Mouse (Mus musculus) kidney, adult 2 months (tissue): ENCODE measurements around the gene Zcchc2.

Experiments
- CTCF ChIP-seq: fragments of 200-500 bp; conservative IDR thresholded peaks from 2 replicates; pipeline ENCODE4 v1.5.1; 2011; ENCODE audit warnings: low read depth, mild to moderate bottlenecking, control low read depth, low read length, moderate library complexity, mixed read lengths; ENCODE audit not compliant: insufficient read depth, insufficient read length
- POLR2A ChIP-seq: fragments of 200-500 bp; IDR thresholded peaks from one replicate; pipeline ENCODE4 v1.6.1; 2011; ENCODE audit warnings: low read depth, low read length, control low read depth

DNA sequence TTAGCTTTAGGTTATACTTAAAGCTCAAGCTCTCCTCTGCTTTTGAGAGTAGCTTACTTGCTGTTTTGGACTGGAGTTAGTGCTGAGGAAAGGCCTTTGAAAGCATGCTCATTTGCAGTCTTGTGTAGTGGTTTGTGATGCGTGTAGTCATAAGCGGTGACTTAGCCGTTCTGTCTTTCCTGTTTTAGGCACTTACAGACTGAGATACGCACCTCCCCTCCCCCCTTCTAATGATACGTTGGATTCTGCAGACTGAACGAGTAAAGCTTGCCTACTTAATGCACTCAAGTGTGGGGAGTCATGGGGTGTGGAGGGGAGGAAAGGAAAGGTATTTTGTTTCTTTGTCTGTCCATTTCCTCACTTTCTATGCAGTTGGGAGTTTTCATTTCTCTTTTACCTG, 41.7 kb downstream of the Zcchc2 start:
- no peak for TF ChIP-seq POLR2A
- no peak for TF ChIP-seq CTCF
